15 mouse cellular contexts compared by ENCODE assay signal in the genomic region with DNA sequence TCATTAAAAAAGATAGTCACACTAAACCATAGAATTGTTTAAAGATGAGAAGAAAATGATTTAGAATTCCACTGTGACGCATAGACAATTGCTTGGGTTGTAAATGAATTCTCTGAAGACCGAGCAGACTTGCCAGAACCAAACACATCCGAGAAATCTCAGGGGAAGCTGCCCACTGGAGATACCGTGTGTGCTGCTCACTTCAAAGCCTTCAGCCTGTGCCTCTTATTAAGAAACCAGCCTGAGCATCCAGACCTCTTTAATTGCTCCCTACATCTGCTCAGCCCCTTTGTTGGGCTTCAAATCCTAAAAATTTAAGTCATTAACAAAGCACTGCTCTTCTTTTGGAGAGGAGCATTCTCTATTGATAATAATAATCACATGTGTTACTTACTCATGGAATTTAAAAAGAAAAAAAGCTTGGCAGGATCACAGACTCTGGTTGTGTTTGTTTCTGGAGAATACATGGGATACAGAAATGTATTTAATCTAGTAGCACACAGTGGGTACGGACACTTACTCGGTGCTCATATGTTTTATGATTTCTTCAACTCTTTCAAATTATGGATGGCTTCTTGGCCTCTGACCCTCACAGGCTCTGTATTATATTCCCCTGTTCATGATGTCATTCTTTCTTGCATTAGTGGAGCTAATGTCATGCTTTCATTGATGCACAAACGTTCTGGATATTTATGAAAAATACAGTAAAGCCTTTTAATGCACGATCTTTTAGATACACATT.
"Had no signal": no experiment of that assay in that cellular context is flagged by ENCODE, and none has a peak within 500 bp of the region (broad histone marks: within the 10 kb centered on the region; RNA-seq: fewer than 3 reads in every experiment).

No protein-coding gene starts in this region.

- H3K27me3 ChIP-seq: kidney, embryonic 15.5 days; limb, embryonic 15.5 days; liver, embryonic 13.5 days; lung, embryonic 15.5 days; megakaryocyte, embryonic 14.5 days; neural tube, embryonic 12.5 days had no signal

- H3K36me3 ChIP-seq: kidney, embryonic 15.5 days; limb, embryonic 15.5 days; liver, embryonic 13.5 days; lung, embryonic 15.5 days; neural tube, embryonic 12.5 days had no signal

- ATAC-seq: liver, postnatal 0 days had no signal

- H3K9me3 ChIP-seq: kidney, embryonic 15.5 days; limb, embryonic 15.5 days; liver, embryonic 13.5 days; lung, embryonic 15.5 days; megakaryocyte, embryonic 14.5 days; neural tube, embryonic 12.5 days had no signal

- H3K9ac ChIP-seq: kidney, embryonic 15.5 days; limb, embryonic 15.5 days; liver, embryonic 13.5 days; liver, postnatal 0 days; lung, embryonic 15.5 days; neural tube, embryonic 12.5 days had no signal

- DNase-seq: kidney, adult 2 months; kidney, postnatal 14 days; layer of hippocampus, adult 9-11 months; layer of hippocampus, postnatal 36 days; liver, embryonic 13.5 days; liver, postnatal 0 days; lung, postnatal 14 days; thymus, postnatal 4 days had no signal

- H3K4me1 ChIP-seq: kidney, embryonic 15.5 days; limb, embryonic 15.5 days; liver, embryonic 13.5 days; lung, embryonic 15.5 days; megakaryocyte, embryonic 14.5 days; neural tube, embryonic 12.5 days had no signal

- H3K4me2 ChIP-seq: kidney, embryonic 15.5 days; limb, embryonic 15.5 days; liver, embryonic 13.5 days; lung, embryonic 15.5 days; neural tube, embryonic 12.5 days had no signal

- H3K27ac ChIP-seq: kidney, embryonic 15.5 days; limb, embryonic 15.5 days; liver, embryonic 13.5 days; lung, embryonic 15.5 days; macrophage; neural tube, embryonic 12.5 days; stomach, postnatal 0 days had no signal

- H3K4me3 ChIP-seq: kidney, embryonic 15.5 days; limb, embryonic 15.5 days; liver, embryonic 13.5 days; lung, embryonic 15.5 days; megakaryocyte, embryonic 14.5 days; neural tube, embryonic 12.5 days had no signal
